Mouse (Mus musculus): ENCODE data around the gene Slc2a12.

Slc2a12 gene

GRCm38 (mm10) chr10:22668509-22668908, 23.7 kb downstream of the Slc2a12 start:
- no peak for DNase-seq

GRCm38 (mm10) chr10:22674176-22674575, 29.4 kb downstream of the Slc2a12 start:
- no peak for DNase-seq

- no peak for DNase-seq
Measured at GRCm38 (mm10) chr10:22675848-22676630, 31.2 kb downstream of the Slc2a12 start.

- no peak for DNase-seq
Measured at GRCm38 (mm10) chr10:22696236-22696635, 51.4 kb downstream of the Slc2a12 start.

- no peak for DNase-seq
Measured at GRCm38 (mm10) chr10:22696864-22697263, 52.1 kb downstream of the Slc2a12 start.

- no peak for DNase-seq
Measured at GRCm38 (mm10) chr10:22698158-22698953, 53.5 kb downstream of the Slc2a12 start.

- DNase-seq = no peak
Measured at GRCm38 (mm10) chr10:22699487-22700335, 54.9 kb downstream of the Slc2a12 start.

GRCm38 (mm10) chr10:22700773-22701172, 56.0 kb downstream of the Slc2a12 start:
- DNase-seq = no peak

GRCm38 (mm10) chr10:22701485-22702315, 56.9 kb downstream of the Slc2a12 start:
- no peak for DNase-seq

GRCm38 (mm10) chr10:22703844-22704243, 59.0 kb downstream of the Slc2a12 start:
- no peak for DNase-seq

GRCm38 (mm10) chr10:22708190-22708843, 63.5 kb downstream of the Slc2a12 start:
- DNase-seq = no peak

GRCm38 (mm10) chr10:22710173-22710777, 65.5 kb downstream of the Slc2a12 start:
- DNase-seq = no peak

GRCm38 (mm10) chr10:22712955-22713354, 68.1 kb downstream of the Slc2a12 start:
- no peak for DNase-seq

- peak; percentile 56 to 62 for DNase-seq
Measured at GRCm38 (mm10) chr10:22714520-22714919, 69.7 kb downstream of the Slc2a12 start.

- no peak for DNase-seq
Measured at GRCm38 (mm10) chr10:22718475-22718874, 73.7 kb downstream of the Slc2a12 start.

- no peak for DNase-seq
Measured at GRCm38 (mm10) chr10:22720781-22721529, 76.1 kb downstream of the Slc2a12 start.

GRCm38 (mm10) chr10:22725166-22725565, 80.4 kb downstream of the Slc2a12 start:
- DNase-seq = no peak

GRCm38 (mm10) chr10:22726295-22726694, 81.5 kb downstream of the Slc2a12 start:
- no peak for DNase-seq

GRCm38 (mm10) chr10:22728257-22728656, 83.4 kb downstream of the Slc2a12 start:
- no peak for DNase-seq

- peak; percentile 9 to 11 for DNase-seq
Measured at GRCm38 (mm10) chr10:22730266-22730991, 85.6 kb downstream of the Slc2a12 start.
